Mouse (Mus musculus) hindlimb bud, embryonic 11.5 days (tissue): ENCODE data around the gene Thsd7b.
"Not testable (repeated sequence)": the region's sequence is repeated elsewhere in the genome, so short reads cannot be mapped to it uniquely, and the experiment has no call there.

Experiments used
- DNase-seq: peaks from one replicate; pipeline ENCODE4 v3.0.0-alpha.2; 2012; ENCODE audit warnings: low read depth, low spot score; ENCODE audit errors: extremely low spot score

Gene Thsd7b

GRCm38 (mm10) chr1:129826927-129827326, 553.8 kb downstream of the Thsd7b start:
- DNase-seq: no peak

- DNase-seq: no peak
Observed at GRCm38 (mm10) chr1:129837324-129837723, 564.2 kb downstream of the Thsd7b start.

- no peak for DNase-seq
Observed at GRCm38 (mm10) chr1:129837776-129838175, 564.7 kb downstream of the Thsd7b start.

GRCm38 (mm10) chr1:129838486-129838885, 565.4 kb downstream of the Thsd7b start:
- no peak for DNase-seq

GRCm38 (mm10) chr1:129843416-129843815, 570.3 kb downstream of the Thsd7b start:
- DNase-seq: no peak

GRCm38 (mm10) chr1:129850007-129850564, 577.0 kb downstream of the Thsd7b start:
- DNase-seq: no peak

- DNase-seq: no peak
Observed at GRCm38 (mm10) chr1:129867714-129868113, 594.6 kb downstream of the Thsd7b start.

- DNase-seq: no peak
Observed at GRCm38 (mm10) chr1:129874355-129874754, 601.3 kb downstream of the Thsd7b start.

- no peak for DNase-seq
Observed at GRCm38 (mm10) chr1:129887861-129888260, 614.8 kb downstream of the Thsd7b start.

GRCm38 (mm10) chr1:129898121-129898520, 625.0 kb downstream of the Thsd7b start:
- DNase-seq: no peak

GRCm38 (mm10) chr1:129915484-129915883, 642.4 kb downstream of the Thsd7b start:
- no peak for DNase-seq

GRCm38 (mm10) chr1:129917568-129917967, 644.5 kb downstream of the Thsd7b start:
- DNase-seq: no peak

GRCm38 (mm10) chr1:129919385-129919784, 646.3 kb downstream of the Thsd7b start:
- no peak for DNase-seq

GRCm38 (mm10) chr1:129931003-129931402, 657.9 kb downstream of the Thsd7b start:
- DNase-seq: no peak

- DNase-seq: no peak
Observed at GRCm38 (mm10) chr1:129943116-129943515, 670.0 kb downstream of the Thsd7b start.

- no peak for DNase-seq
Observed at GRCm38 (mm10) chr1:129947026-129947425, 673.9 kb downstream of the Thsd7b start.

GRCm38 (mm10) chr1:129955478-129955877, 682.4 kb downstream of the Thsd7b start:
- DNase-seq: no peak

- no peak for DNase-seq
Observed at GRCm38 (mm10) chr1:129956625-129957024, 683.5 kb downstream of the Thsd7b start.

- not testable (repeated sequence) for DNase-seq
Observed at GRCm38 (mm10) chr1:129959352-129959751, 686.2 kb downstream of the Thsd7b start.

GRCm38 (mm10) chr1:129963166-129963565, 690.1 kb downstream of the Thsd7b start:
- DNase-seq: no peak

GRCm38 (mm10) chr1:129989247-129989646, 716.1 kb downstream of the Thsd7b start:
- not testable (repeated sequence) for DNase-seq

- DNase-seq: no peak
Observed at GRCm38 (mm10) chr1:129990821-129991220, 717.7 kb downstream of the Thsd7b start.

- DNase-seq: no peak
Observed at GRCm38 (mm10) chr1:130055012-130055411, 781.9 kb downstream of the Thsd7b start.
